Mouse (Mus musculus): ENCODE measurements at regions not wholly inside any gene's neighbourhood (a gene's known extent, or its start where the extent isn't known, plus 50 kb on each side); places are given as distances from the start of the nearest gene placed in this dataset.

- no peak for DNase-seq (ENCODE audit: low spot score in 2 of 2)
Observed at GRCm38 (mm10) chr5:118353061-118353460, 108.0 kb downstream of the 2410131K14Rik start.

DNA sequence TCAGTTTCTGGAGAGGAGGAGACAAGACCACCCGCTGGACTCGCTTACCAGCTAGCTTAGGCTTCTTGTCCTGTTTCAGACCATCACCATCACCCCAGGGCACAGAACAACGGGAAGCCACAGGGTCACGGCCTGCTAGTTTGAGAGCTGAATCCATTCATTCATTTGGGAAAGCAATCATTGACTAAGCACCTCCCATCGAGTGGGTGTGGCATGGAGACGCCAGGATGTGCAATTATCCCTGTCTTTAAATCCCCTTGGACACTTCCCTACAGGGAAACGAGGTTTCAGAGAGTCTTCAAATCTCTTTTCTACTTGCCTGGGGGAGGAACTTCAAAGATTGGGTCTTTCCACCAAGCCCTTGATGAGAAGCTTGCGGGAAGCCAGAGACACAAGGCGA, 108.7 kb downstream of the 2410131K14Rik start:
- no peak for DNase-seq (ENCODE audit: low spot score in 2 of 2)

GRCm38 (mm10) chr5:118354127-118354526, 109.1 kb downstream of the 2410131K14Rik start:
- no peak for DNase-seq (ENCODE audit: low spot score in 2 of 2)

DNA sequence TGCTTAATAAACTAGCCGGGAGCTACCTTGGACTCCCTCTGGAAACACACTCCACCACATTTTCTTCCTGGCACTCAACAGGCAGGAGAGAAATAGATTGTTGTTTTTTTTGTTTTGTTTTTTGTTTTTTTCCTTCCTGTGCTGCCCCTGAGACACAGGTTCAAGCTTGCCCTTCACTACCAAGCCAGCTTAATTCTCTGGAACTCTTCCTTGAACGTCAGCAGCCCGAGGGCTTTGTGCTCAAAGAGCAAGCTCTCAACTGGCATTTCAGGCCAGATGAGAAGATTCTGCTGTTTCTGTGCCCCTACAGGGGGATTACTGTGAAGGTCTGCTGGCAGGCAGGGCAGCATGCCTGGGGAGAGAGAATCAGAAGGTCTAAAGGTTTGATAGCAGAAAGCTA, 109.8 kb downstream of the 2410131K14Rik start:
- DNase-seq (ENCODE audit: low spot score in 2 of 2), result no peak

GRCm38 (mm10) chr5:118355287-118355686, 110.3 kb downstream of the 2410131K14Rik start:
- no peak for DNase-seq (ENCODE audit: low spot score in 2 of 2)

- DNase-seq (ENCODE audit: low spot score in 2 of 2), result no peak
Observed at GRCm38 (mm10) chr5:118355691-118356337, 110.8 kb downstream of the 2410131K14Rik start.

DNA sequence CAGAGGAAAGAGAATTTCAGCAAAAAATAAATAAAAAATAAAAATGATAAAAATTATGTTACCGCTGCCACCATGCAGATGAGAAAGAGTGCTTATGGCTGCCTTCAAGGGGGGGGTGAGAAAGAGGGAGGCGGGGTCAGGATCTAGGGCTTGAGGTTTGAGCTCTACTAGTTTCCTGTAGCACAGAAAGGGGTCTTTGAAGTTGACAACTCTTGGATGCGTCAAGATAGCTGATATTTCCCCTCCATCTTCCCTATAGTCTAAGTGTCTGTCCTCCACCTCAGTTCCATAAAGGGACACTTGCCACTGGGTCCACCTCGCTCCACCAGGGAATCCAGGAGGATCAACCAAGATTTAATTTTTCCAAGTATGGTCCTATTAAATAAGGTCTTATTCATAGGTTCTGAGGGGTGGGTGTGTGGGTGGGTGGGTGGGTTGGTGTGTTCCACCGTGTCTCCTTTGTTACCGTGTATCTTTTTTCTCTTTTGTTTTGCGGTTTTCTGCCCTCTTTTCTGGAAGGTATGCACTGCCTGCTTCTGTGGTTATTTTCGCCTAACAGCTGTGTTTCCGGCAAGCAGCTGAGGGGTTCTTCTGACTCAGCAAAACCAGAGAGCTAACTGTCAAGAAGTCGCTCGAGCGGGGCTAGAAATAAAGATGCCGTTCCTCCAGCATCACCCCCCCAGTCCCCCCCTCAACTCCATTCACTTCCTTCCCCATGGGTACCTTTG, 114.8 kb downstream of the 2410131K14Rik start:
- no peak for DNase-seq (ENCODE audit: low spot score in 2 of 2)

- peak in 1 of 2 experiments; percentile 27 for DNase-seq (ENCODE audit: low spot score in 2 of 2)
Observed at GRCm38 (mm10) chr5:118360374-118361064, 115.5 kb downstream of the 2410131K14Rik start.

GRCm38 (mm10) chr5:118361133-118361852, 116.3 kb downstream of the 2410131K14Rik start:
- no peak for DNase-seq (ENCODE audit: low spot score in 2 of 2)

DNA sequence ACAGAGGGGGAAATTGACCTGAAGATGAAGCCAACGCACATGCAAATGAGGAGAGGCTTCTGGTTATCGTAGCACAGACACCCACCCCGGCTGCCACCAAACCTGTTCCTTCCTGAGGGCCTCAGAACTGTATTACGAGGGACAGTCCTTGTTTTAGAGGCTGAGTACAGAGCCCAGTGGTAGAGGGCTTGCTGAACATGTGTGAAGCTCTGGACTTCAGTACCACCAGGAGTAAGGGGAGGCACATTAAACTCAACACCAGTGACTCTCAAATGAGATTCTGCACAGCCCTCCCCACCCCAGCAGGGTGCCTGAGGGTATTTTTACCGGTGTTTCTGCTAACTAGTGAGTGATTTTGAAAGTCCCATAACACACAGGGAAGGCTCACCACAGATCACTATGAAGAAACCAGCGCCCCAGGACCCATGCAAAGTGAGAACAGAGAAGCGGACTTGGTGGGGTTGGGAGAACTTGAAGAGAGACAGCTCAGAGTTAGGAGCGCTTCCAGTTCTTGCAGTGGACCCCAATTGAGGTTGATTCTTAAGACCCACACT, 116.9 kb downstream of the 2410131K14Rik start:
- DNase-seq (ENCODE audit: low spot score in 2 of 2), result no peak

DNA sequence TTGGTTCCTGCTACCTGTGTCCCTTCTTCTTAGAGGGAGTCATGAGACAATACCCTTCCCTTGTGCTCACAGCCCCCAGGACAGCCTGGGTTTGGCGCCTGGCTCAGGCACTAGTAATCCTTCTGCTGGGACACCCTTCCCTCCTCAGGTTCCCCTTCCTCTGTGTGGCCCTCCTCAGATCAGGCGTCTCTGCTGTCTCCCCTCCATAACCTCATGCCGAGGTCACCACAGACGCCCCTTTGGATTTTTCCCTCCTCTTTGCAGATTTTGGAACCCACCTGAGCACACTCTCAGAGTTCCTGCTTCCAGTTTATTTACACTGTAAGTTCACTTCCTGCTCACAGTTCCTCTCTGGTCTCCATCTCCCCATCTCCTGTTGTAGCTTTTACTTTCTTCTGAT, 117.7 kb downstream of the 2410131K14Rik start:
- DNase-seq (ENCODE audit: low spot score in 2 of 2), result no peak

DNA sequence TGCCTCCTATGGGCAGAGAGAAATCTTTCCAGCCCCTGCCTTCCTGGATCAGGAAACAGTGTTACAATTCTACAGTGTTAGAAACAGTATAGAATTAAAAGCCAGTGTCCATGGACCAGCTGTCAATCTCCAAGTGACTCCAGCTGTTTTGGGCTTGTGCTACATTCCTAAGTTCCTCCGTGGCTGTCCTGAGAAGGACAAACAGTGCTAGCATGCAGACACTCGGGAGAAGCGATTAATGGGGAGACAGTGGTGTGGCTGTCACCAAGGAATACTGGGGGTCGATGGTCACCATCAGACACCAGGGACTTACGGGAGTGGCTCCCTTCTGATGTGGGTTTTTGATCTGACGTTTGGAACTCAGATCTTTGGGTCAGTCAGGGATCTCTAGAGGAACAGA, 118.1 kb downstream of the 2410131K14Rik start:
- no peak for DNase-seq (ENCODE audit: low spot score in 2 of 2)

GRCm38 (mm10) chr5:118364646-118365045, 119.6 kb downstream of the 2410131K14Rik start:
- DNase-seq (ENCODE audit: low spot score in 2 of 2), result no peak

- DNase-seq (ENCODE audit: low spot score in 2 of 2), result no peak
Observed at GRCm38 (mm10) chr5:118365196-118365595, 120.2 kb downstream of the 2410131K14Rik start.

- no peak for DNase-seq (ENCODE audit: low spot score in 2 of 2)
Observed at GRCm38 (mm10) chr5:118365651-118366050, 120.6 kb downstream of the 2410131K14Rik start.

GRCm38 (mm10) chr5:118367047-118367446, 122.0 kb downstream of the 2410131K14Rik start:
- DNase-seq (ENCODE audit: low spot score in 2 of 2), result no peak

- DNase-seq (ENCODE audit: low spot score in 2 of 2), result peak in 1 of 2 experiments; percentile 49
Observed at GRCm38 (mm10) chr5:118373581-118373981, 128.6 kb downstream of the 2410131K14Rik start.

DNA sequence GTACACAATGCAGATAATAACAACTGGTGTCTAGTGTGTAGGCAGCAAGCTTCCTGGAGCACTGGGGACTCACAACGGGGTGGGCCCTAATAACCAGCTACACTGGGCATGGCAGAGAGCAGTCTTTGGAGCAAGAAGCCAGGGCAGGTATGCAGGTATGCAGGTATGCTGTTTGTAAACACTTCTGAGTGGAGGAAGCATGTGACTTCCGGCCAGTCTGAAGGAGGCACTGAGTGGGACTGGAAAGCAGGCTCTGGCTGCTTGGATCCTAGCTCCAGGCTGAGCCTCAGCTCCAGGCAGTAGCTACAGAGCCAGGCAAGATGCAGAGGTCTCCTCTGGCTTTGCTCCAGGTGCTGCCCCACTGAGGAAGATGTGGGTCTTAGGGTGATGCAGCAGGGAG, 129.9 kb downstream of the 2410131K14Rik start:
- no peak for DNase-seq (ENCODE audit: low spot score in 2 of 2)

GRCm38 (mm10) chr5:118375916-118376315, 130.9 kb downstream of the 2410131K14Rik start:
- DNase-seq (ENCODE audit: low spot score in 2 of 2), result no peak

GRCm38 (mm10) chr5:118376478-118376877, 131.5 kb downstream of the 2410131K14Rik start:
- no peak for DNase-seq (ENCODE audit: low spot score in 2 of 2)

- DNase-seq (ENCODE audit: low spot score in 2 of 2), result no peak
Observed at GRCm38 (mm10) chr5:118377402-118377848, 132.4 kb downstream of the 2410131K14Rik start.
